Mouse (Mus musculus): Measurements from ENCODE around the gene Dnajb4.

- TF ChIP-seq CTCF (IDR thresholded peaks at IDR 0.05; ENCODE audit: control insufficient read depth, insufficient read depth, low read length) (no peak), POLR2A (IDR thresholded peaks at IDR 0.05; ENCODE audit: borderline replicate concordance, control insufficient read depth, low read depth, low read length) (no peak)
These were observed 56.0 kb downstream of the Dnajb4 start for GRCm38 (mm10) chr3:152154095-152154494.

All from bone marrow, adult 2 months (tissue).